Mouse (Mus musculus) cerebellum, adult 2 months (tissue): ENCODE results near the gene Gm42517. TPM values are rescaled to one million over a fixed set of nuclear protein-coding genes. Genes with fewer than 3 reads are reported as not detected.
A peak's percentile ranks its signal among the peaks of the same experiment; 100 is the strongest.

Source experiments
- DNase-seq, 2 experiments: peaks; one replicate each; pipeline ENCODE4 v3.0.0; 2021
- H3K27ac ChIP-seq: fragments of 200-500 bp; 2 replicates; pipeline ENCODE4 v1.5.1; 2012; ENCODE audit warnings: low read length, control low read depth, inconsistent platforms; ENCODE audit not compliant: insufficient read depth
- H3K27me3 ChIP-seq: fragments of 200-500 bp; 2 replicates; pipeline ENCODE4 v1.6.1; 2012; ENCODE audit warnings: inconsistent platforms, mild to moderate bottlenecking, low read length, moderate library complexity; ENCODE audit not compliant: control insufficient read depth, insufficient read depth
- H3K4me1 ChIP-seq: fragments of 200-500 bp; 2 replicates; pipeline ENCODE4 v1.6.1; 2011; ENCODE audit warnings: low read length; ENCODE audit not compliant: control insufficient read depth, insufficient read depth
- H3K4me3 ChIP-seq: fragments of 200-500 bp; replicated peaks from 2 replicates; pipeline ENCODE3; 2011; ENCODE audit warnings: mild to moderate bottlenecking, low read depth, low read length, control low read depth; ENCODE audit not compliant: insufficient read depth
- CTCF ChIP-seq: fragments of 200-500 bp; IDR thresholded peaks from 2 replicates; pipeline ENCODE4 v1.5.1; 2011; ENCODE audit warnings: low read depth, mild to moderate bottlenecking, control low read depth, low read length, moderate library complexity, borderline replicate concordance; ENCODE audit not compliant: insufficient read depth
- POLR2A ChIP-seq: fragments of 200-500 bp; IDR thresholded peaks from 2 replicates; pipeline ENCODE4 v1.6.1; 2011; ENCODE audit warnings: low read length, control low read depth, borderline replicate concordance; ENCODE audit not compliant: insufficient read depth
- WGBS: fragments of 180-500 bp; shearing (Covaris S2); methylation state at CpG from one replicate; pipeline ENCODE4 v1.1.7; 2018; 5-methylcytosine and 5-hydroxymethylcytosine counted together
- polyA plus RNA-seq: library from polyadenylated mRNA; depleted of rRNA; stranded (reverse); fragments of >200 nt; gene quantifications from 2 replicates; pipeline ENCODE4 v1.2.3, GENCODE M21; 2012; rRNA removed

Gm42517 gene
- 12.5 and 13.9 TPM in 2 replicates for polyA plus RNA-seq

- peak within 1 kb of the TSS; percentile 83 for H3K4me3 ChIP-seq
- TF ChIP-seq POLR2A (no peak), CTCF (no peak)
- peak within 1 kb of the TSS; percentile 28; the same call in 1 of the 2 replicates for H3K27ac ChIP-seq
- no peaks in the 10 kb centered on the region for H3K27me3 ChIP-seq
- peak; percentile 38 to 43 for DNase-seq
- peaks cover 7% of the 10 kb centered on the region; the same call in 1 of the 2 replicates for H3K4me1 ChIP-seq
- WGBS = 5% methylated on average over 33 of the region's 36 CpGs
Observed at GRCm38 (mm10) chr5:108367871-108368332, at the start of gene Gm42517. Gene Gm42517 (minus strand): TSS chr5:108367922.

GRCm38 (mm10) chr5:108414711-108415110 is 47.0 kb upstream of the Gm42517 start:
- Histone ChIP-seq H3K4me3 (no peak overlapping the region), H3K27me3 (no peaks in the 10 kb centered on the region), H3K27ac (no peak overlapping the region), H3K4me1 (no peaks in the 10 kb centered on the region)
- DNase-seq = no peak
- WGBS = 76% methylated on average over 2 of the region's 2 CpGs
- no peak for TF ChIP-seq CTCF
- TF ChIP-seq POLR2A = no peak

DNA sequence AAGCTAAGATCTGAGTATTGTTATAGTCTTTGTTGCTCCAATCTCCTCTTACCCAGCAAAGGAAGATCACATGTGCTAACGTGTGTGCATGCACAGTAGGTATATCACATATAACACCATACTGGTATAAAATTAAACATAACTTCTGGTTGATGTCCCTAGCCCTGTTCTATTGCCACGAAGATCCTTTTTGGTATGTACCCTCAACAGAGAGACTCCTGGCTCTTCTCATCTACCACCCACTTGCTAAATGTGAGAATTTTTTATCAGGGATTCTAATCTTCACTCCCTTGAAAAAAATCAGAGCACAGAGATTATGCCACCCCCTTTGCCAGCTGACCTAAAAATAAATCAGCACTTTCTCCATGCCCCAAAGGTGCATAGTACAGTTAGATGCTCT is 39.3 kb upstream of the Gm42517 start:
- TF ChIP-seq CTCF = no peak
- no peak for TF ChIP-seq POLR2A
- WGBS = 67% methylated on average over 2 of the region's 2 CpGs
- DNase-seq = no peak
- no peak overlapping the region for H3K4me3 ChIP-seq
- no peak overlapping the region for H3K27ac ChIP-seq
- no peaks in the 10 kb centered on the region for H3K27me3 ChIP-seq
- H3K4me1 ChIP-seq = no peaks in the 10 kb centered on the region

- TF ChIP-seq POLR2A = no peak
- no peak for TF ChIP-seq CTCF
- DNase-seq = no peak
- H3K27ac ChIP-seq = no peak overlapping the region
- 61% methylated on average over 1 of the region's 1 CpGs for WGBS
- H3K4me3 ChIP-seq = no peak overlapping the region
- H3K4me1 ChIP-seq = no peaks in the 10 kb centered on the region
- H3K27me3 ChIP-seq = no peaks in the 10 kb centered on the region
Observed at GRCm38 (mm10) chr5:108405460-108405859, 37.7 kb upstream of the Gm42517 start.

DNA sequence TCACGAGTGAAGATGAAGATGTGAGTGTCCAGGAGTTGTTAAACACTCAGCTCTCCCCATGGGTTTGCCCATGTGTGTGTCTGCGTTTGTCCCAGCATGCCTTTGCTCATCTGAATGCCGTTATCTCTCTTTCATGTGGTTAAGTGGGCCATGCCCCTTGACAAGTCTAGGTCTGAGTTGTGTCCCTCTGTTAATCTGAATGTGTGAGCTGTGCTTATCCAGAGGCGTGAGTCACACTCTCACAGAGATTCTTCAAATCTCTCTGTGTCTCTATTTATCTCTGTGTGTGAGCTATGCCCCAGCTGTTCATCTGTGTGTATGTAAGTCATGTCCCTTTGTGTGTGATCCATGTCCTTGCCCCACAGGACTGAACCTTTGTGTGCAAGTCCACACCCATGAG is 35.7 kb upstream of the Gm42517 start:
- H3K27me3 ChIP-seq = no peaks in the 10 kb centered on the region; the same call in 1 of the 2 replicates
- no peak for DNase-seq
- 69% methylated on average over 4 of the region's 4 CpGs for WGBS
- H3K4me3 ChIP-seq = no peak overlapping the region
- H3K4me1 ChIP-seq = no peaks in the 10 kb centered on the region
- no peak overlapping the region for H3K27ac ChIP-seq
- no peak for TF ChIP-seq CTCF
- no peak for TF ChIP-seq POLR2A

DNA sequence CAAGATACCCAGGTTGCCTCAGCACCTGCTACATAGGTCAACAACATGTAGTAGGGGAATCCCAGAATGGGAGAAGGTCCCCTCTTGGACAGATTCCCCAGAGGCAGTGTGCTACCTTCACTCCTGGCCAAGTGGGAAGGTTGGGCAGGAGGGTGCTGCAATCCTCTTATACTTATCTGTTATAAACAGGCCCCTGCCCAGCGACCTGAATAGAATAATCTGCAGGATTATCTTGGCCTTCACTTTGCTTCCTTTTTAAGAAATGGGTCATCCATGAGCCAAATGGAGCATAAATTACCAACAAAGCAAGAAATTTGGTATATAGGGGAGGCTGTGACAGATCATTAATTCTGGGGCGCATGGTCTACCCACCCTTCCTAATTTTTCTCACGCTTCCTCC is 22.0 kb upstream of the Gm42517 start:
- Histone ChIP-seq H3K27me3 (no peaks in the 10 kb centered on the region), H3K27ac (no peak overlapping the region), H3K4me3 (no peak overlapping the region), H3K4me1 (no peaks in the 10 kb centered on the region)
- TF ChIP-seq POLR2A (no peak), CTCF (no peak)
- WGBS = 74% methylated on average over 3 of the region's 3 CpGs
- DNase-seq = no peak

DNA sequence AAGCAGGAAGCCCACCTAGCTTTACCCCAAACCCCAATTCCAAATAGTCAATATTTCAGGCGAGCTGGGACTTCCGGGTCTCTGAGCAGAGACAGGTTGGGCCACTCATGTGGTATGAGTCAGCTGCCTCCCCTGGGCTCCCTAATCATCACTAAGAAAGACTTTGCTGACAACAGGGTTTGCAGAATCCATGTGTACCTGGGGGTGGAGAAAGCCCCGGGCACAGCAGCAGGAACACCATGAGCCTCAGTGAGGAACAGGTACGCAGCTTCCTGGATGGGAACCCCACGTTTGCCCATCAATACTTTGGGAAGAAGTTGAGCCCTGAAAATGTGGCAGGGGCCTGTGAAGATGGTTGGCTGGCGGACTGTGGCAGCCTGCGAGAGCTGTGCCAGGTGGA is 20.5 kb upstream of the Gm42517 start, which contains the start of gene Pde6b:
Pde6b (plus strand) TSS at position 191 of the 400 bp plus-strand sequence.
- H3K27ac ChIP-seq = no peak within 1 kb of the TSS
- 78% methylated on average over 7 of the region's 7 CpGs for WGBS

GRCm38 (mm10) chr5:108386449-108386848 is 18.7 kb upstream of the Gm42517 start:
- WGBS = 72% methylated on average over 4 of the region's 4 CpGs
- no peak overlapping the region for H3K4me3 ChIP-seq
- H3K27me3 ChIP-seq = no peaks in the 10 kb centered on the region
- H3K27ac ChIP-seq = no peak overlapping the region
- DNase-seq = no peak
- no peaks in the 10 kb centered on the region for H3K4me1 ChIP-seq
- TF ChIP-seq CTCF (no peak), POLR2A (no peak)

More for the DNA sequence above, 20.5 kb upstream of the Gm42517 start, which contains the start of gene Pde6b:
- no peak within 1 kb of the TSS for H3K4me3 ChIP-seq
- no peaks in the 10 kb centered on the region for H3K4me1 ChIP-seq
- H3K27me3 ChIP-seq = no peaks in the 10 kb centered on the region
- no peak for DNase-seq
- TF ChIP-seq CTCF (no peak), POLR2A (no peak)

DNA sequence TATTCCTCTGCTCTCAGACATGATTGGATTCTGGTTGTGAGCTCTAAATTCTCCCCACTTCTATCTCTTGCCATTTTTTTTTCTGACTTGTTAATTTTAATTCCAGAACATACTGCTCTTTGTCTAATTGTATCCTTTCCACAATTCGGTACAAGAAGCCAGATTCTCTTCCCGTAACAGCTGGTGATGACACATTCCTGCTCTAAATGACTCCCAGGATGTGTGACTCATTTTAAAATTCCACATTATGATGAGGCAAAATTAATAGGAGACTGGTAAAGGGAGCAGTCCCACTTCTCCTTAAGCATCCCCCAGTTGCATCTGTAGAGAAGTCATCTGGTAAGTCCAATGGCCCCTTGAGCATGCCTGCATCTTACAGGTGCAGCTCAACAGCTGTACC is 17.9 kb upstream of the Gm42517 start:
- Histone ChIP-seq H3K4me1 (no peaks in the 10 kb centered on the region), H3K27ac (no peak overlapping the region), H3K27me3 (no peaks in the 10 kb centered on the region), H3K4me3 (no peak overlapping the region)
- WGBS = 80% methylated on average over 2 of the region's 2 CpGs
- TF ChIP-seq CTCF (no peak), POLR2A (no peak)
- DNase-seq = no peak
